Mouse (Mus musculus) hindbrain, embryonic 11.5 days (tissue): Measurements from ENCODE around the gene Gpr135. TPM values are rescaled to one million over a fixed set of nuclear protein-coding genes. Genes with fewer than 3 reads are reported as not detected.

ENCODE experiments used
- ATAC-seq: fragments of 200-750 bp; cut with Nextera tagmentation; 2 replicates; pipeline ENCODE4 v1.8.0; 2017; ENCODE audit warnings: mild to moderate bottlenecking, moderate TSS enrichment, moderate library complexity; ENCODE audit not compliant: low FRiP score
- DNase-seq: peaks from one replicate; pipeline ENCODE4 v3.0.0-alpha.2; 2015; ENCODE audit warnings: low spot score
- H3K27ac ChIP-seq: fragments of 300-500 bp; sonication (generic); 2 replicates; pipeline ENCODE4 v1.5.1; 2014; ENCODE audit warnings: mild to moderate bottlenecking, low read depth, low read length
- H3K27me3 ChIP-seq: fragments of 300-500 bp; sonication (generic); 2 replicates; pipeline ENCODE4 v1.6.1; 2014; ENCODE audit warnings: mild to moderate bottlenecking, low read length, moderate library complexity, mixed read lengths; ENCODE audit not compliant: control insufficient read depth, insufficient read depth
- H3K36me3 ChIP-seq: fragments of 300-500 bp; sonication (generic); 2 replicates; pipeline ENCODE4 v1.6.1; 2014; ENCODE audit warnings: mild to moderate bottlenecking, low read length, moderate library complexity, mixed read lengths; ENCODE audit not compliant: control insufficient read depth, insufficient read depth
- H3K4me1 ChIP-seq: fragments of 300-500 bp; sonication (generic); replicated peaks from 2 replicates; pipeline ENCODE4 v1.6.1; 2014; ENCODE audit warnings: low read length, mixed read lengths; ENCODE audit not compliant: control insufficient read depth, insufficient read depth
- H3K4me2 ChIP-seq: fragments of 300-500 bp; sonication (generic); replicated peaks from 2 replicates; pipeline ENCODE4 v1.6.1; 2014; ENCODE audit warnings: mild to moderate bottlenecking, low read depth, low read length
- H3K4me3 ChIP-seq: fragments of 300-500 bp; sonication (generic); 2 replicates; pipeline ENCODE4 v1.5.1; 2014; ENCODE audit warnings: low read depth, low read length
- H3K9ac ChIP-seq: fragments of 300-500 bp; sonication (generic); 2 replicates; pipeline ENCODE4 v1.6.1; 2014; ENCODE audit warnings: low read depth, low read length
- H3K9me3 ChIP-seq: fragments of 300-500 bp; sonication (generic); 2 replicates; pipeline ENCODE4 v1.6.1; 2016; ENCODE audit warnings: low read length; ENCODE audit not compliant: control insufficient read depth
- WGBS: fragments of 180-500 bp; shearing (Covaris S2); extraction: QIAGEN DNeasy Blood & Tissue Kit; methylation state at CpG from one replicate; pipeline ENCODE4 v1.1.7; 2014; 5-methylcytosine and 5-hydroxymethylcytosine counted together
- polyA plus RNA-seq: library from polyadenylated mRNA; unstranded; fragments of >200 nt; fragmentation: Nextera tagmentation; extraction: Ambion mirVana; gene quantifications from 2 replicates; pipeline ENCODE4 v1.2.1, GENCODE M21; 2014

Gene Gpr135
- polyA plus RNA-seq, 1 experiment from 2014 or later, result 1.1 TPM

GRCm38 (mm10) chr12:72021543-72021942 lies 49.4 kb downstream of the Gpr135 start:
- Histone ChIP-seq H3K4me3 (no peak overlapping the region), H3K9me3 (no peaks in the 10 kb centered on the region), H3K4me1 (0 out of 2 replicates have a peak, but pooled peaks cover 2% of the 10 kb centered on the region), H3K9ac (no peak overlapping the region), H3K27me3 (no peaks in the 10 kb centered on the region), H3K4me2 (no peak overlapping the region), H3K27ac (no peak overlapping the region), H3K36me3 (no peaks in the 10 kb centered on the region)
- WGBS, result 78% methylated on average over 5 of the region's 5 CpGs
- DNase-seq (no peak), ATAC-seq (no peak)

GRCm38 (mm10) chr12:72020285-72020684 lies 50.6 kb downstream of the Gpr135 start:
- Histone ChIP-seq H3K27me3 (no peaks in the 10 kb centered on the region), H3K27ac (no peak overlapping the region), H3K9ac (no peak overlapping the region), H3K36me3 (no peaks in the 10 kb centered on the region), H3K4me1 (0 out of 2 replicates have a peak, but pooled peaks cover under 1% of the 10 kb centered on the region), H3K4me3 (no peak overlapping the region), H3K9me3 (no peaks in the 10 kb centered on the region), H3K4me2 (no peak overlapping the region)
- DNase-seq, result no peak
- WGBS, result 89% methylated on average over 4 of the region's 4 CpGs
- ATAC-seq, result no peak

Other genes with a start within 250 kb of the Gpr135 start
- gene Daam1, start 240.0 kb downstream of the Gpr135 start, polyA plus RNA-seq, result 24.3 and 30.9 TPM in 2 replicates
- 9.8 and 11.2 TPM in 2 replicates for gene L3hypdh, start 14.3 kb upstream of the Gpr135 start, polyA plus RNA-seq
- gene Jkamp, start 14.5 kb upstream of the Gpr135 start, polyA plus RNA-seq, result 67.6 and 75.3 TPM in 2 replicates
- not detected in 2 replicates for gene Ccdc175, start 113.9 kb upstream of the Gpr135 start, polyA plus RNA-seq